Mouse (Mus musculus) heart, embryonic 10.5 days (tissue): ENCODE measurements around the gene Psmb8. TPM values are rescaled to one million over a fixed set of nuclear protein-coding genes. Genes with fewer than 3 reads are reported as not detected.
"Not testable (repeated sequence)": the region's sequence is repeated elsewhere in the genome, so short reads cannot be mapped to it uniquely, and the experiment has no call there.

Source experiments
- DNase-seq: peaks from one replicate; pipeline ENCODE4 v3.0.0-alpha.2; 2017; ENCODE audit warnings: low spot score
- H3K27ac ChIP-seq: fragments of 300-500 bp; sonication (generic); 2 replicates; pipeline ENCODE4 v1.5.1; 2016; ENCODE audit warnings: mild to moderate bottlenecking
- H3K27me3 ChIP-seq: fragments of 300-500 bp; sonication (generic); 2 replicates; pipeline ENCODE4 v1.6.1; 2016; ENCODE audit warnings: mild to moderate bottlenecking; ENCODE audit not compliant: poor library complexity, insufficient read depth, severe bottlenecking
- H3K36me3 ChIP-seq: fragments of 300-500 bp; sonication (generic); 2 replicates; pipeline ENCODE4 v1.6.1; 2016; ENCODE audit warnings: mild to moderate bottlenecking, moderate library complexity
- H3K4me1 ChIP-seq: fragments of 300-500 bp; sonication (generic); 2 replicates; pipeline ENCODE4 v1.6.1; 2016; ENCODE audit warnings: mild to moderate bottlenecking
- H3K4me3 ChIP-seq: fragments of 300-500 bp; sonication (generic); 2 replicates; pipeline ENCODE4 v1.5.1; 2016; ENCODE audit warnings: mild to moderate bottlenecking, moderate library complexity
- H3K9me3 ChIP-seq: fragments of 300-500 bp; sonication (generic); 2 replicates; pipeline ENCODE4 v1.6.1; 2016; ENCODE audit warnings: mild to moderate bottlenecking, moderate library complexity
- WGBS: fragments of 180-500 bp; shearing (Covaris S2); methylation state at CpG from one replicate; pipeline ENCODE4 v1.1.7; 2016; 5-methylcytosine and 5-hydroxymethylcytosine counted together
- polyA plus RNA-seq: library from polyadenylated mRNA; unstranded; fragments of >200 nt; fragmentation: Nextera tagmentation; extraction: Ambion mirVana; gene quantifications from 2 replicates; pipeline ENCODE4 v1.2.1, GENCODE M21; 2016

Gene Psmb8
- polyA plus RNA-seq, 1 experiment from 2014 or later, result 0.87 TPM

DNA sequence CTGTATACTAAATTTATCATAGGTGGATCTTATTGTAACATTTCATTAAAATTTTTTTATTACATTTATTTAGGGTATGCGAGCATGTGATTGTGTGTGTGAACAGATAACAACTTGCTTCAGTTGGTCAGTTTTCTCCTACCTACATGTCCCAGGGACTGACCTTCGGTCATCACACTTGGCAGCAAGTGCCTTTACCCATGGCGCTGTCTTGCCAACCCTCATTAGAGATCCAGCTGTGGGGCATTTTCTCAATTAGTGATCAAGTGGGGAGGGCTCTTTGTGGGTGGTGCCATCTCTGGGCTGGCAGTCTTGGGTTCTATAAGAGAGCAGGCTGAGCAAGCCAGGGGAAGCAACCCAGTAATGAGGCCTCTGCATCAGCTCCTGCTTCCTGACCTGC is 27.3 kb downstream of the Psmb8 start:
- Histone ChIP-seq H3K27me3 (no peaks in the 10 kb centered on the region), H3K4me1 (no peaks in the 10 kb centered on the region), H3K4me3 (no peak overlapping the region), H3K27ac (no peak overlapping the region), H3K36me3 (no peaks in the 10 kb centered on the region), H3K9me3 (peaks cover 8% of the 10 kb centered on the region; the same call in 1 of the 2 replicates)
- WGBS, result 86% methylated on average over 3 of the region's 3 CpGs
- DNase-seq, result no peak

DNA sequence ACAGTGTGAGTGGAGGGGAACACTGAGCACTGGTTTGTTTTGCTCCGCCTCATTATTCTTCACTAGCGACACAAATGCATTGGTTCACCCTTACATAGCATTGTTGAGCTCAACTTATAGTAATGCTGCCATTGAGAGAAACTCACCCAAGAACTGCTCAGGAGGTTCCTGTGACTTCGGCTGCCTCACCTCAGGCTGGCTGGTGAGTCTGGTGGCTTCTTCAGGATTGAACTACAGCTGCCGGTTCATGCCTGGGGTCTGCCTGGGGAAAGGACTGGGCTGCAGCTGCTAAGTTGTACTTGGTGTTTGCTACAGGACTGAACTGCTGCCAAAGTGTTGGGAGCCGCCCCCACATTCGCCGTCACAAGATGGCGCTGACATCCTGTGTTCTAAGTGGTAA is 27.9 kb downstream of the Psmb8 start:
- WGBS, result 94% methylated on average over 8 of the region's 8 CpGs

DNA sequence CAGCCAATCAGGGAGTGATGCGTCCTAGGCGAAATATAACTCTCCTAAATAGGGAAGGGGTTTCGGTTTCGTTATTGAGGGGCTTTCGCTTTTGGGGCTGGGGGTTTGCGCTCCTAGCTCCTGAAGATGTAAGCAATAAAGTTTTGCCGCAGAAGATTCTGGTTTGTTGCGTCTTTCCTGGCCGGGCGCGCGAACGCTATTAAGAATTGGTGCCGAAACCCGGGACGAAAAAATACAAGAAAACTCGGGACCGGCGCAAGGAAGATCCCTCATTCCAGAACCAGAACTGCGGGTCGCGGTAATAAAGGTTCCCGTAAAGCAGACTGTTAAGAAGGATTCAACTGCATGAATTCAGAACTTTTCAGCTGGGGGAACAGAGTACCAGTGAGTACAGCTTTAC is 28.4 kb downstream of the Psmb8 start:
- WGBS, result 94% methylated on average over 17 of the region's 23 CpGs
- not testable (repeated sequence) for H3K27ac ChIP-seq, H3K36me3 ChIP-seq, H3K27me3 ChIP-seq, H3K9me3 ChIP-seq, DNase-seq, H3K4me3 ChIP-seq, H3K4me1 ChIP-seq

More for the DNA sequence above, 27.9 kb downstream of the Psmb8 start:
- DNase-seq, result no peak
- H3K36me3 ChIP-seq, result no peaks in the 10 kb centered on the region
- no peak overlapping the region for H3K4me3 ChIP-seq
- H3K27me3 ChIP-seq, result no peaks in the 10 kb centered on the region
- H3K9me3 ChIP-seq, result peaks cover 8% of the 10 kb centered on the region; the same call in 1 of the 2 replicates
- H3K27ac ChIP-seq, result no peak overlapping the region
- no peaks in the 10 kb centered on the region for H3K4me1 ChIP-seq

DNA sequence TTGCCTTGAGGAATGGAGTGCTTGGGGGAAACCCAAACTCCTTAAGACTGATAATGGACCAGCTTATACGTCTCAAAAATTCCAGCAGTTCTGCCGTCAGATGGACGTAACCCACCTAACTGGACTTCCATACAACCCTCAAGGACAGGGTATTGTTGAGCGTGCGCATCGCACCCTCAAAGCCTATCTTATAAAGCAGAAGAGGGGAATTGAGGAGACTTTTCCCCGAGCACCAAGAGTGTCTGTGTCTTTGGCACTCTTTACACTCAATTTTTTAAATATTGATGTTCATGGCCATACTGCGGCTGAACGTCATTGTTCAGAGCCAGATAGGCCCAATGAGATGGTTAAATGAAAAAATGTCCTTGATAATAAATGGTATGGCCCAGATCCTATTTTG is 33.5 kb downstream of the Psmb8 start:
- not testable (repeated sequence) for H3K4me1 ChIP-seq, H3K27me3 ChIP-seq, H3K9me3 ChIP-seq, H3K36me3 ChIP-seq, H3K27ac ChIP-seq, H3K4me3 ChIP-seq, DNase-seq
- 88% methylated on average over 9 of the region's 9 CpGs for WGBS

DNA sequence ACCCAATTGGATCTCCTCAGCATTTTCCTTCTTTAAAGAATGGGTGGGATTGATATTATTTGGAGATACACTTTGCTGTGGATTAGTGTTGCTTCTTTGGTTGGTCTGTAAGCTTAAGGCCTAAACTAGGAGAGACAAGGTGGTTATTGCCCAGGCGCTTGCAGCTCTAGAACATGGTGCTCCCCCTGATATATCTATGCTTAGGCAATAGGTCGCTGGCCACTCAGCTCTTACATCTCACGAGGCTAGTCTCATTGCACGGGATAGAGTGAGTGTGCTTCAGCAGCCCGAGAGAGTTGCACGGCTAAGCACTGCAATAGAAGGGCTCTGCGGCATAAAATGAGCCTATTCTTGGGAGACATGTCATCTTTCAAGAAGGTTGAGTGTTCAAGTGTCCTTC is 34.5 kb downstream of the Psmb8 start:
- H3K4me3 ChIP-seq, H3K36me3 ChIP-seq, H3K27me3 ChIP-seq, H3K27ac ChIP-seq, H3K4me1 ChIP-seq, DNase-seq, H3K9me3 ChIP-seq: not testable (repeated sequence)
- WGBS, result 86% methylated on average over 7 of the region's 7 CpGs

DNA sequence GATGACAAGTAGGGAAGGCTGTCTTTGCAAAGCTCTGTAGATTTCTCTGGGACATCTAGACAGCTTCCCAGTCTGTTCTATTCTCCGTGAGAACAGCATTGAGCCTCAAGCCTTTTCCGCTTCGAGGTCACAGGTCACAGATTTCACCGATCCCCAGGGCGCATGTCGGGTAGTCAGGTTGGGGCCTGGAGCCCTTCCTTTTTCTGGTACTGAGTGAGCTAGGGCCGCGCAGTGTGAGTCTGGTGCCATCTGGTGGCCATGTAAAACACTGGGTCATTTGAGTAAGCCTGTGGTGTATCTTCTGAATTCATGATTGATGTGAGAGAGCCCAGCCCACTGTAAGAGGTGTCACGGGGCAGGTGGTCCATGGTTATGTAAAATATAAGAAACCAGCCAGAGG is 37.4 kb downstream of the Psmb8 start:
- Histone ChIP-seq H3K4me1 (no peaks in the 10 kb centered on the region), H3K27ac (no peak overlapping the region), H3K4me3 (no peak overlapping the region), H3K36me3 (no peaks in the 10 kb centered on the region), H3K9me3 (no peaks in the 10 kb centered on the region), H3K27me3 (no peaks in the 10 kb centered on the region)
- no peak for DNase-seq
- WGBS, result 55% methylated on average over 9 of the region's 9 CpGs

DNA sequence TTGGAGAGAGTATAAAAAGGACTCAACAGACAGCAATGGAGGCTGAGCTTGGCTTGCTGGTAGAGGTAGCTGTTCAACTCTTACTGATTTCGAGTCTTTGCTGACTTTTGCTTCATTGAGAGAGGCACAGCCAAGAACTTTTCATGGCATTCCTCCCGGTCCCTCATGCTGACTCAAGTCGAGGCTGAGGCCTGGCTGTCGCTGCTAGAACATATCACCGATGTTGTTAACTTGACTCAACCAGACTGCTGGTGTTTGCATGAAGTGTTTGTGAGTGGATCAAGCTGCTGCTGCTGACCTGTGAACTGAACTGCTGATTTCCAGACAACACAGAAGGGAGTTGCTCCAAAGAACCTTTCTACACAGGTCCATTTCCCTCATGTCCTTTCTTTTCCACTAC is 39.2 kb downstream of the Psmb8 start:
- H3K27me3 ChIP-seq, result no peaks in the 10 kb centered on the region

DNA sequence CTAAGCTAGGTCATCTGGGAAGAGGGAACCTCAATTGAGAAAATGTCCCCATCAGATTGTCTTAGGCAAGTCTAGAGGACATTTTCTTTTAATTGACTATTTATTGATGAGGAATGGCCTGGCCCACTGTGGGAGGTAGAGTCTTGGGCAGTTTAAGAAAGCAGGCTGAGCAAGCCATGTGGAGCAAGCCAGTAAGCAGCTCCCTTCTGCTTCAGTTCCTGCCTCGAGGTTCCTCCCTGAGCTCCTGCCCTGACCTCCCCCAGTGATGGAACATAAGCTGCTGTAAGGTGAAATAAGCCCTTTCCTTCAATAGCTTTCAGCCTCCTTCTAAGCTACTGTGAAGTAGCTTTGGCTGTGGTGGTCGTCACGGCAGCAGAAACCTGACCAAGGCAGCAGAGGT is 40.2 kb downstream of the Psmb8 start:
- no peaks in the 10 kb centered on the region for H3K9me3 ChIP-seq
- no peaks in the 10 kb centered on the region for H3K4me1 ChIP-seq
- 79% methylated on average over 3 of the region's 3 CpGs for WGBS
- no peak for DNase-seq
- H3K36me3 ChIP-seq, result no peaks in the 10 kb centered on the region
- no peak overlapping the region for H3K27ac ChIP-seq
- H3K27me3 ChIP-seq, result no peaks in the 10 kb centered on the region
- no peak overlapping the region for H3K4me3 ChIP-seq

More for the DNA sequence above, 39.2 kb downstream of the Psmb8 start:
- WGBS, result 79% methylated on average over 5 of the region's 5 CpGs
- Histone ChIP-seq H3K4me1 (no peaks in the 10 kb centered on the region), H3K9me3 (no peaks in the 10 kb centered on the region), H3K27ac (no peak overlapping the region), H3K4me3 (no peak overlapping the region), H3K36me3 (no peaks in the 10 kb centered on the region)
- no peak for DNase-seq

DNA sequence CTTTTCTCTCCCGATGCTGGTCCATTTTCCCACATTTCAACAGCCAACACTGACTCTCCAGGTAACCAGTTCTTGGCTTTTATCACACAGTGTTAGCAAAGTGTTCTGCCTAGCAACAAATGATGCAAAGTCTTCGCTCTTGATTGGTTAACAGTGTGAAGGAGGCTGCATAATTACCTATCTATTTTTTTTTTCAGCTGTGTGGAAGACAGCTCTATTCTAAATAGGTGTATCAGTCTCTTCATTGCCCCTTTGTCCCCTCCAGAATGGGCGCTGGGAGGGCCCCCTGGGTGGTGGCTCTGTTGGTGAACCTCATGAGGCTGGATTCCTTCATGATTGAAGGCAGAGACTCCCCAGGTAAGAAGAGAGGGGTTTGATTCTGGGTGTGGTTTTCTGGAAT is 41.2 kb downstream of the Psmb8 start, which contains the start of gene H2-Ob:
Gene H2-Ob (plus strand): TSS at position 198 of the 400 bp plus-strand sequence.
- H3K4me1 ChIP-seq, result no peaks in the 10 kb centered on the region
- H3K27me3 ChIP-seq, result no peaks in the 10 kb centered on the region
- 60% methylated on average over 3 of the region's 3 CpGs for WGBS
- H3K9me3 ChIP-seq, result no peaks in the 10 kb centered on the region
- H3K4me3 ChIP-seq, result no peak within 1 kb of the TSS
- no peak for DNase-seq
- no peak within 1 kb of the TSS for H3K27ac ChIP-seq
- no peaks in the 10 kb centered on the region for H3K36me3 ChIP-seq

DNA sequence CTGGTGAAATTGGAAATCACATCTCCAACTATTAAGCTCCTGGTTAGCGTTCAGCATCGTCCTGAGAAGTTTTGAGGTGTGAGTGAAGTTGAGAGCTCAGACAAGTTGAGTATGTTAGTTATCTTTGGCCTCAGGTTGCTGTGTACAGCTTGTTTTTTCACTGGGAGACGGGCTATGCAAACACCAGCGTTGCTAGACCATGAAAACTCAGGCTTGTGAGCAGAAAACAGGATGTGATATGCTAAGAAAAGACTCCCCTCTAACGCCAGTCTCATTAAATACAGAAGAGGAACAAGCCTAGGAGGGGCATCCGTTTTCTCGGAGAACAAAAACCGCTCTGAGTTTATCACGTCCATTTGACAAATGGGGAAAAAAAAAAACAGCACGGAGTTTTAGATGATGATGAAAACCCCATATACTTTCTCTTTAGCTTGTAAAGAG is 42.1 kb downstream of the Psmb8 start:
- Histone ChIP-seq H3K9me3 (no peaks in the 10 kb centered on the region), H3K36me3 (no peaks in the 10 kb centered on the region), H3K4me1 (no peaks in the 10 kb centered on the region), H3K27me3 (no peaks in the 10 kb centered on the region), H3K27ac (no peak overlapping the region), H3K4me3 (no peak overlapping the region)
- 62% methylated on average over 10 of the region's 10 CpGs for WGBS
- DNase-seq, result no peak

DNA sequence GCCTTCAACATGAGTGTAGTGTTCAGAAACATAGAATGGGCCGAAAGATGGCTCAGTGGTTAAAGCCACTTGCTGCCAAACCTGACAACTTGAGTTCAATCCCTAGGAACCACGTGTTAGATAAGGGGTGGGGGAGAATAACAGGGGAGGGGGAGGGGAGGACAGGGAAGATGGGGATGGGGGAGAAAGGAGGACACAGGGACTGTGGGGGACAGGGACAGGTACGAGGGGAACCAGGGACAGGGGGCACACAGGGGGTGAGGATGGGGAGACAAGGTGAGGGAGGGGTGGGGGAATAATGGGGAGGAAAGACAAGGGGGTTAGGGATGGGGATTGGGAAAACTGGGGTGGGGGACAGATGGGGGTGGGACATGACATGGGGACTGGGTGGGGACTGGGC is 42.8 kb downstream of the Psmb8 start:
- H3K27me3 ChIP-seq, result no peaks in the 10 kb centered on the region
- H3K4me3 ChIP-seq, result no peak overlapping the region
- WGBS, result 71% methylated on average over 3 of the region's 3 CpGs

DNA sequence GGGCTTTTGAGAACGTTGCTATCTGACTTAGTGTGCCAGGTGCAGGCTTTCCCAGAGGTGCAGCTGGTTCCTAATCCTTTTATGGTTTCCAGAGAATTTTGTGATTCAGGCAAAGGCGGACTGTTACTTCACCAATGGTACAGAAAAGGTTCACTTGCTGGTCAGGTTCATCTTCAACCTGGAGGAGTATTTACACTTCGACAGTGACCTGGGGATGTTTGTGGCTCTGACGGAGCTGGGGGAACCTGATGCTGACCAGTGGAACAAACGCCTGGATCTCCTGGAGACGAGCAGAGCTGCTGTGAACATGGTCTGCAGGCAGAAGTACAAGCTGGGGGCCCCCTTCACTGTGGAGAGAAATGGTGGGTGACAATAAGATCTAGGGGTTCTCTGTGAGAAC is 43.4 kb downstream of the Psmb8 start:
- H3K36me3 ChIP-seq, result no peaks in the 10 kb centered on the region
- H3K4me3 ChIP-seq, result no peak overlapping the region
- no peak overlapping the region for H3K27ac ChIP-seq
- no peaks in the 10 kb centered on the region for H3K9me3 ChIP-seq
- WGBS, result 69% methylated on average over 6 of the region's 6 CpGs
- DNase-seq, result no peak
- H3K27me3 ChIP-seq, result no peaks in the 10 kb centered on the region
- H3K4me1 ChIP-seq, result no peaks in the 10 kb centered on the region

More for the DNA sequence above, 42.8 kb downstream of the Psmb8 start:
- no peak for DNase-seq
- H3K9me3 ChIP-seq, result no peaks in the 10 kb centered on the region
- no peaks in the 10 kb centered on the region for H3K36me3 ChIP-seq
- no peaks in the 10 kb centered on the region for H3K4me1 ChIP-seq
- no peak overlapping the region for H3K27ac ChIP-seq

DNA sequence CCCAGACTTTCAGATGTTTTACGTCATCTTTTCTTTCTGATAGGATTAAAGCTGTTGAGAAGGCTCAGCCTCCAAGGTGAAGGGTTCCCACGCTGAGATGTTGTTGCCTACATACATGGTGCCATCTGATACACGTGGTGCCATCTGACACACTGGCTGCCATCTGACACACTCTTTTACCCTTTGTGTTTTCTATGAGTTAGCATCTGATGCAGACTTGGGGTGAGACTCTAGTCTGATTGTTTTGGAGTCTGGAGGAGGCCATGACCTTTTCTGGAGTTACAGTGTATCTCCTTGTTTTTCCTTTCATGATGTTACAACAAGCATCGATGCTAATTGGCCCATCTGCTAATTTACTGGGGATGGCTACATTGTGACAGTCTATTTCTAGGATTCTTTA is 47.1 kb downstream of the Psmb8 start:
- no peaks in the 10 kb centered on the region for H3K36me3 ChIP-seq
- H3K27ac ChIP-seq, result no peak overlapping the region
- no peaks in the 10 kb centered on the region for H3K27me3 ChIP-seq
- WGBS, result 74% methylated on average over 4 of the region's 4 CpGs
- H3K4me1 ChIP-seq, result no peaks in the 10 kb centered on the region
- no peak for DNase-seq
- H3K4me3 ChIP-seq, result no peak overlapping the region
- H3K9me3 ChIP-seq, result no peaks in the 10 kb centered on the region

DNA sequence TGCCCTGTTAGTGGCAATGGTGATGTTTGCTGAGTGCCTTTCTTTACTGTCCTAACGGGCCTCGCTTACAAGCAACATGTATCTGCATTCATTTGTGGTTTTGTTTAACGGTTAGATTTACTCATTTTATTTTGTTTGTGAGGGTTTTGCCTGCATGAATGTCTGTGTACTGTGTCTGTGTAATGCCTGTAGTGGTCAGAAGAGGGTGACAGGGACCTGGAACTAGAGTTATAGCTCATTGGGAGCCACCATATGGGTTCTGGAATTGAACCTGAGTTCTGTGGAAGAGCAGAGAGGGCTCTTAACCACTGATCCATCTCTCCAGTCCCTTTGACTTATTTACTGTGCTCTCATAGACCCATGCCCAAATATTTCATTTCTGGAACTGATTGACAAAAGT is 49.5 kb downstream of the Psmb8 start:
- Histone ChIP-seq H3K4me1 (no peaks in the 10 kb centered on the region), H3K27me3 (no peaks in the 10 kb centered on the region), H3K4me3 (no peak overlapping the region), H3K9me3 (no peaks in the 10 kb centered on the region), H3K27ac (no peak overlapping the region), H3K36me3 (no peaks in the 10 kb centered on the region)
- no peak for DNase-seq
- 79% methylated on average over 3 of the region's 3 CpGs for WGBS
